In the genomic region with DNA sequence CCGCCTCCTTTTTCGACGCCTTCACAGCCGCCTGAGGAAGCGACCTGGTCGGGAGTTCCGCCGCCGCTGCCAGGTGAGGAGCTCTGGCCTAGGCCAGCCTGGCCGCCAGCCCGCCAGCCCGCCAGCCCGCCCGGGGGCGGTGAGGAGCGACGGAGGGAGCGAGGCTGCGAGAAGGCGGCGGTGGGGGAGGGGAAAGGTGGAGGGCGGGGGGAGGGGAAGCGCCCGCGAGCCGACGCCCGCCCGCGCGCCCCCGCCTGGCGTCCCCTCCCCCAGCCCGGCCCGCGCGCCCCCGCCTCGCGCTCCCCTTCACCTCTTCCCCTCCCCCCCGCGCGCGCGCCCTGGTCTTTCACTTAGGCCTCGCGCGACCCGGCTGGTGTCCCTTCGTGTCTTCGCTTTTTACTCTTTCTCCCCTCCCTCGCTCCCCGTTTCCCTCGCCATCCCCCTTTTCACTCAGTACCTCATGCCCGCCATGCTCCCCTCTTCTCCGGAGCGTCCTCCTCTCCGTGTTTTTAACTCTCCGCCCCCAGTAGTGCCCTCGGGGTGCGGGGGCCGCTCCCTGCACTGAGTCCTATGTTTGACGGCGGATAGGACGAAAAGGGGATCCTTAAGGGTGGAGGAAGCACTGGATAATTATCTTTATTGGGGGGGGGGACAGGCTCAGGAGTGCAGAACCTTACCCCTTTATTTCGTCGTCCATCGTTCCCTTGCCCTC, we compare ENCODE assay signal across 8 mouse cellular contexts. TPM values are rescaled to one million over a fixed set of nuclear protein-coding genes. Genes with fewer than 3 reads are reported as not detected.
DNase-seq lines count a peak whose midpoint lies in the region; ATAC-seq and TF ChIP-seq lines count a peak whose summit lies in the region.

No protein-coding gene starts in this region.

- H3K4me2 ChIP-seq in intestine, embryonic 15.5 days (replicated peaks): peak overlapping the region; percentile 72
- H3K4me2 ChIP-seq in limb, embryonic 14.5 days (replicated peaks; ENCODE audit: low read depth, low read length, severe bottlenecking): peak overlapping the region; percentile 80
- H3K4me2 ChIP-seq in midbrain, postnatal 0 days (ENCODE audit: low read depth, low read length, poor library complexity, severe bottlenecking): peak overlapping the region; percentile 89
- peak overlapping the region; percentile 69 for H3K4me2 ChIP-seq in stomach, postnatal 0 days (replicated peaks; ENCODE audit: low read depth)

- H3K9me3 ChIP-seq in intestine, embryonic 15.5 days: no peaks in the 10 kb centered on the region
- no peaks in the 10 kb centered on the region for H3K9me3 ChIP-seq in limb, embryonic 14.5 days (ENCODE audit: control insufficient read depth, low read length)
- H3K9me3 ChIP-seq in midbrain, postnatal 0 days (ENCODE audit: low read length): no peaks in the 10 kb centered on the region
- no peaks in the 10 kb centered on the region for H3K9me3 ChIP-seq in stomach, postnatal 0 days (ENCODE audit: control insufficient read depth, low read length)

- ATAC-seq in intestine, embryonic 15.5 days: peak; percentile 50
- ATAC-seq in limb, embryonic 14.5 days (ENCODE audit: low FRiP score, low read depth): peak; percentile 42
- peak; percentile 14 for ATAC-seq in midbrain, postnatal 0 days (ENCODE audit: low FRiP score)
- peak; percentile 27 for ATAC-seq in stomach, postnatal 0 days (ENCODE audit: low FRiP score, low TSS enrichment)

- peaks cover 8% of the 10 kb centered on the region for H3K4me1 ChIP-seq in intestine, embryonic 15.5 days (replicated peaks)
- peaks cover 13% of the 10 kb centered on the region for H3K4me1 ChIP-seq in limb, embryonic 14.5 days (ENCODE audit: control insufficient read depth, insufficient read depth, low read length)
- peaks cover 10% of the 10 kb centered on the region; the same call in 1 of the 2 replicates for H3K4me1 ChIP-seq in midbrain, postnatal 0 days (ENCODE audit: insufficient read depth, low read length)
- H3K4me1 ChIP-seq in stomach, postnatal 0 days (replicated peaks; ENCODE audit: control insufficient read depth, insufficient read depth): peaks cover 3% of the 10 kb centered on the region; the same call in 1 of the 2 replicates

- DNase-seq in spleen, adult 18-20 months: peak; percentile 52 to 62
- no peak for DNase-seq in spleen, adult 12 weeks (ENCODE audit: low spot score)
- DNase-seq in cerebellum, postnatal 36 days: peak; percentile 43 to 67
- peak; percentile 19 to 24 for DNase-seq in gastrocnemius, adult 8-10 months (ENCODE audit: low spot score in 2 of 2)
- DNase-seq in limb, embryonic 14.5 days (ENCODE audit: low spot score): peak; percentile 55
- DNase-seq in midbrain, postnatal 0 days (ENCODE audit: low spot score): peak; percentile 73
- peak; percentile 80 for DNase-seq in stomach, postnatal 0 days (ENCODE audit: low spot score)

- peak overlapping the region; percentile 86 for H3K9ac ChIP-seq in intestine, embryonic 15.5 days
- H3K9ac ChIP-seq in limb, embryonic 14.5 days (ENCODE audit: low read depth, low read length, severe bottlenecking): peak overlapping the region; percentile 92
- peak overlapping the region; percentile 93 for H3K9ac ChIP-seq in midbrain, postnatal 0 days (replicated peaks; ENCODE audit: low read length, poor library complexity, severe bottlenecking)
- peak overlapping the region; percentile 99 for H3K9ac ChIP-seq in stomach, postnatal 0 days (ENCODE audit: low read length)

- H3K27me3 ChIP-seq in intestine, embryonic 15.5 days (replicated peaks): no peaks in the 10 kb centered on the region
- H3K27me3 ChIP-seq in limb, embryonic 14.5 days (ENCODE audit: control insufficient read depth, insufficient read depth, low read length): no peaks in the 10 kb centered on the region
- H3K27me3 ChIP-seq in midbrain, postnatal 0 days (ENCODE audit: insufficient read depth, low read length): no peaks in the 10 kb centered on the region
- no peaks in the 10 kb centered on the region for H3K27me3 ChIP-seq in stomach, postnatal 0 days (ENCODE audit: control insufficient read depth, insufficient read depth, low read length)

- TF ChIP-seq CTCF in midbrain, postnatal 0 days (IDR thresholded peaks at IDR 0.05): 0 out of 2 replicates have a peak, but pooled peaks have one; percentile 1
- TF ChIP-seq CTCF in stomach, postnatal 0 days (IDR thresholded peaks at IDR 0.05; ENCODE audit: low read depth): peak; percentile 13; the same call in 1 of the 2 replicates

- WGBS in intestine, embryonic 15.5 days: 1% methylated on average over 37 of the region's 68 CpGs
- WGBS in limb, embryonic 14.5 days: under 1% methylated on average over 19 of the region's 68 CpGs
- 0% methylated on average over 27 of the region's 68 CpGs for WGBS in midbrain, postnatal 0 days
- under 1% methylated on average over 29 of the region's 68 CpGs for WGBS in stomach, postnatal 0 days

- no peak for TF ChIP-seq EP300 in stomach, postnatal 0 days (optimal IDR thresholded peaks at IDR 0.05)

- H3K36me3 ChIP-seq in intestine, embryonic 15.5 days: no peaks in the 10 kb centered on the region
- H3K36me3 ChIP-seq in limb, embryonic 14.5 days (ENCODE audit: control insufficient read depth, insufficient read depth, low read length): 0 out of 2 replicates have a peak, but pooled peaks cover 4% of the 10 kb centered on the region
- no peaks in the 10 kb centered on the region for H3K36me3 ChIP-seq in midbrain, postnatal 0 days (ENCODE audit: insufficient read depth, low read length)
- no peaks in the 10 kb centered on the region for H3K36me3 ChIP-seq in stomach, postnatal 0 days (ENCODE audit: control insufficient read depth, insufficient read depth, low read length)

- H3K4me3 ChIP-seq in intestine, embryonic 15.5 days (replicated peaks): peak overlapping the region; percentile 84
- H3K4me3 ChIP-seq in limb, embryonic 14.5 days (replicated peaks; ENCODE audit: low read length): peak overlapping the region; percentile 95
- peak overlapping the region; percentile 85 for H3K4me3 ChIP-seq in midbrain, postnatal 0 days (ENCODE audit: low read depth, low read length)
- H3K4me3 ChIP-seq in stomach, postnatal 0 days (ENCODE audit: low read depth, low read length): peak overlapping the region; percentile 91

- no peak for TF ChIP-seq POLR2A in limb, embryonic 14.5 days (IDR thresholded peaks at IDR 0.05; ENCODE audit: borderline replicate concordance, extremely low read depth, insufficient read depth, insufficient read length)

- H3K27ac ChIP-seq in intestine, embryonic 15.5 days: peak overlapping the region; percentile 96
- peak overlapping the region; percentile 97 for H3K27ac ChIP-seq in limb, embryonic 14.5 days (replicated peaks; ENCODE audit: low read depth, low read length)
- H3K27ac ChIP-seq in midbrain, postnatal 0 days (ENCODE audit: low read depth, low read length): peak overlapping the region; percentile 95
- peak overlapping the region; percentile 96 for H3K27ac ChIP-seq in stomach, postnatal 0 days (replicated peaks)

RNA-seq across cellular contexts. Expression of a gene that starts 0.5 kb away (rescaled TPM):
- 10 to 100 TPM; 55.0 to 69.8 (median 62.6) TPM for total RNA-seq in gastrocnemius, adult 8-10 months (2022)
- 9.0 and 9.7 TPM in 2 replicates for polyA plus RNA-seq in intestine, embryonic 15.5 days (2015; fragmentation: Nextera tagmentation; extraction: Ambion mirVana)
- 39.9 and 44.6 TPM in 2 replicates for polyA plus RNA-seq in limb, embryonic 14.5 days (2012; rRNA removed)
- polyA plus RNA-seq in limb, embryonic 14.5 days (2014; fragmentation: Nextera tagmentation; extraction: Ambion mirVana): 16.8 and 17.6 TPM in 2 replicates
- 27.3 and 29.8 TPM in 2 replicates for total RNA-seq in midbrain, postnatal 0 days (2014; rRNA removed)
- polyA plus RNA-seq in midbrain, postnatal 0 days (2015; fragmentation: Nextera tagmentation; extraction: Ambion mirVana): 10.2 and 12.9 TPM in 2 replicates
- polyA plus RNA-seq in stomach, postnatal 0 days (2015; fragmentation: Nextera tagmentation; extraction: Ambion mirVana): 4.0 and 4.8 TPM in 2 replicates

RNA-seq across cellular contexts. Expression of a gene that starts 28.5 kb away (rescaled TPM):
- total RNA-seq in gastrocnemius, adult 8-10 months (2022): 100 to 1,000 TPM in 1 of 4 experiments, 10 to 100 TPM in 3; 76.0 to 106 (median 85.8) TPM
- polyA plus RNA-seq in intestine, embryonic 15.5 days (2015; fragmentation: Nextera tagmentation; extraction: Ambion mirVana): 2.3 and 3.9 TPM in 2 replicates
- 21.3 and 25.7 TPM in 2 replicates for polyA plus RNA-seq in limb, embryonic 14.5 days (2012; rRNA removed)
- 3.6 and 6.4 TPM in 2 replicates for polyA plus RNA-seq in limb, embryonic 14.5 days (2014; fragmentation: Nextera tagmentation; extraction: Ambion mirVana)
- total RNA-seq in midbrain, postnatal 0 days (2014; rRNA removed): 34.6 and 46.8 TPM in 2 replicates
- 6.9 and 7.7 TPM in 2 replicates for polyA plus RNA-seq in midbrain, postnatal 0 days (2015; fragmentation: Nextera tagmentation; extraction: Ambion mirVana)
- polyA plus RNA-seq in stomach, postnatal 0 days (2015; fragmentation: Nextera tagmentation; extraction: Ambion mirVana): 0.95 and 1.1 TPM in 2 replicates

RNA-seq across cellular contexts. Expression of a gene that starts 39.5 kb away (rescaled TPM):
- 10 to 100 TPM; 15.3 to 21.7 (median 16.5) TPM for total RNA-seq in gastrocnemius, adult 8-10 months (2022)
- polyA plus RNA-seq in intestine, embryonic 15.5 days (2015; fragmentation: Nextera tagmentation; extraction: Ambion mirVana): 18.6 and 19.0 TPM in 2 replicates
- 71.8 and 109 TPM in 2 replicates for polyA plus RNA-seq in limb, embryonic 14.5 days (2012; rRNA removed)
- 17.5 and 18.1 TPM in 2 replicates for polyA plus RNA-seq in limb, embryonic 14.5 days (2014; fragmentation: Nextera tagmentation; extraction: Ambion mirVana)
- 19.5 and 20.4 TPM in 2 replicates for total RNA-seq in midbrain, postnatal 0 days (2014; rRNA removed)
- 17.2 and 18.9 TPM in 2 replicates for polyA plus RNA-seq in midbrain, postnatal 0 days (2015; fragmentation: Nextera tagmentation; extraction: Ambion mirVana)
- polyA plus RNA-seq in stomach, postnatal 0 days (2015; fragmentation: Nextera tagmentation; extraction: Ambion mirVana): 8.9 and 11.8 TPM in 2 replicates

RNA-seq across cellular contexts. Expression of a gene that starts 45.5 kb away (rescaled TPM):
- total RNA-seq in gastrocnemius, adult 8-10 months (2022): 10 to 100 TPM; 37.8 to 46.4 (median 43.6) TPM
- polyA plus RNA-seq in intestine, embryonic 15.5 days (2015; fragmentation: Nextera tagmentation; extraction: Ambion mirVana): 114 and 119 TPM in 2 replicates
- polyA plus RNA-seq in limb, embryonic 14.5 days (2012; rRNA removed): 56.8 and 66.4 TPM in 2 replicates
- 104 and 111 TPM in 2 replicates for polyA plus RNA-seq in limb, embryonic 14.5 days (2014; fragmentation: Nextera tagmentation; extraction: Ambion mirVana)
- total RNA-seq in midbrain, postnatal 0 days (2014; rRNA removed): 73.0 and 75.3 TPM in 2 replicates
- 60.3 and 62.4 TPM in 2 replicates for polyA plus RNA-seq in midbrain, postnatal 0 days (2015; fragmentation: Nextera tagmentation; extraction: Ambion mirVana)
- 95.4 and 102 TPM in 2 replicates for polyA plus RNA-seq in stomach, postnatal 0 days (2015; fragmentation: Nextera tagmentation; extraction: Ambion mirVana)

RNA-seq across cellular contexts. Expression of a gene that starts 50.2 kb away (rescaled TPM):
- total RNA-seq in gastrocnemius, adult 8-10 months (2022): not detected
- polyA plus RNA-seq in intestine, embryonic 15.5 days (2015; fragmentation: Nextera tagmentation; extraction: Ambion mirVana): 10.7 and 14.5 TPM in 2 replicates
- 6.3 and 6.4 TPM in 2 replicates for polyA plus RNA-seq in limb, embryonic 14.5 days (2012; rRNA removed)
- 6.7 and 10.0 TPM in 2 replicates for polyA plus RNA-seq in limb, embryonic 14.5 days (2014; fragmentation: Nextera tagmentation; extraction: Ambion mirVana)
- 0.77 and 1.6 TPM in 2 replicates for total RNA-seq in midbrain, postnatal 0 days (2014; rRNA removed)
- polyA plus RNA-seq in midbrain, postnatal 0 days (2015; fragmentation: Nextera tagmentation; extraction: Ambion mirVana): 1.2 and 1.7 TPM in 2 replicates
- 41.9 TPM in 2 replicates for polyA plus RNA-seq in stomach, postnatal 0 days (2015; fragmentation: Nextera tagmentation; extraction: Ambion mirVana)
